Mouse (Mus musculus): ENCODE results near the gene Mark4.

The Mark4 gene

DNA sequence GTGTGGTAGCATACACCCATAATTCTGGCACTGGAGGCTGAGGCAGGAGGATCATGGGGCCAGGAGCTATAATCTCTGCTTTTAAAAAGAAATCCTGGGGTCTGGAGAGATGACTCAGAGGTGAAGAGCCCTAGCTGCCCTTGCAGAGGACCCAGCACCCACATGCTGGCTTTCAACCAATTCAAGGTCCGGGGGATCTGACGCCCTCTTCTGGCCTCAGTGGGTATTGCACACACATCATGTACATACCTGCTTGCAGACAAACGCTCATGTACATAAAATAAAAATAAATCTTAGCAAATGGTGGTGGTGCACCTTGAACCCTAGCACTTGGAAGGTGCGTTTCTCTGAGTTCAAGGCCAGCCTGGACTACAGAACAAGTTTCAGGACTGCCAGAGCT is 57.7 kb downstream of the Mark4 start:
- DNase-seq (ENCODE audit: low spot score in 2 of 2), result no peak

DNA sequence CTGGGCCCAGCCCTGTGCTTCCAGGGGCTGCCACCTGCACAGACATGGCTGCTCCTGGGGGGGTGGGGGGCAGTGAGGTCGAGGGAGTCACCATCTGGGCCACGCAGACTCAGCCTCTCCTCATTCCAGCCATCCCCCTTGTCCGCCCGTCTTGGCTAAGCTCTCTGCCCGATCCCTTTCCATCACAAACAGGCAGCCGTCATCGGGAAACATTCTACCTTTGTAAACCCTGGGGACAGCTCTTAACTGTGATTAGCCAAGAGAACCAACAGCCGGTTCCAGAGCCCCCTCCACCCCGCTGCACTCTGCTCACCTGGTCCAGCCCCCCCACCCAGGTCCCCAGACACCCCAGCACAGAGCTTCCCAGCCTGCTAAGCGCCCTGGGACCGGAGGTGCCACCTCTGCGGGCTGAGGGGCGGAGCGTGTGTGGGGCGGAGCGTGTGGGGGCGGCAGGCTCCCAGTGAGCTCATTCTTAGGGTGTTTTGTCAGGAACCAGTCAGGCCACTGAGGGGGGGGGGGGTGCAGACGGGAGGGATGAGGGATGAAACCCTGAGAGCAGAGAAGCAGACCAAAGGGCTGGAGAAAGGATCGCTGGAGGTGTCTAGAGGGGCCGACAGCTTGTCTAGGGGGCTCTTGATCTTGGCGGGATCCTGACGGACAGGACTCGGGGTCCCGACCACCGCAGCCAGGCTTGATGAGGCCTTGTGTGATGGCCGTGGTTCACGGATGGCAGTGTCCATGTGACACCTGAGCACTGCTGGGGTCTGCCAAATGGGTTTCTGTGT is 58.9 kb downstream of the Mark4 start:
- DNase-seq (ENCODE audit: low spot score in 2 of 2), result no peak

DNA sequence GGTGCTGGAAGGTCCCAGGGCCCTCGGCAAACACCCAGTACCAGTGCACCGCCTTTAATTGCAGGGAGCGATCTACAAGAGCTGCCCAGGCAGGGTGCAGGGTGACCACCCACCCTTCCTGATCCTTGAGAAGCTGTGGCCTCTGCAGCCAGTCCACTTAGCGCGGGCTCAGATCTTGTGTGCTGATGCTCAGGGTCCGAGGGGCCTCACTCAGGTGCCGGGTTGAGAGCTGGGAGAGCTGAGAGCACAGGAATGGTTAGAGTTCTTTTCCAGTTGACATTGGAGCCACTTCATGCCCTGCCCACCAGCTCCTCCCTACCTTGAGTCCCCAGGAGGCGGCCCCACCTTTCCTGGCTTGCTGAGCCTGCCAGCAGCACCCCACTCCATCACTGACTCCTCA is 64.1 kb downstream of the Mark4 start:
- DNase-seq (ENCODE audit: low spot score in 2 of 2), result no peak

DNA sequence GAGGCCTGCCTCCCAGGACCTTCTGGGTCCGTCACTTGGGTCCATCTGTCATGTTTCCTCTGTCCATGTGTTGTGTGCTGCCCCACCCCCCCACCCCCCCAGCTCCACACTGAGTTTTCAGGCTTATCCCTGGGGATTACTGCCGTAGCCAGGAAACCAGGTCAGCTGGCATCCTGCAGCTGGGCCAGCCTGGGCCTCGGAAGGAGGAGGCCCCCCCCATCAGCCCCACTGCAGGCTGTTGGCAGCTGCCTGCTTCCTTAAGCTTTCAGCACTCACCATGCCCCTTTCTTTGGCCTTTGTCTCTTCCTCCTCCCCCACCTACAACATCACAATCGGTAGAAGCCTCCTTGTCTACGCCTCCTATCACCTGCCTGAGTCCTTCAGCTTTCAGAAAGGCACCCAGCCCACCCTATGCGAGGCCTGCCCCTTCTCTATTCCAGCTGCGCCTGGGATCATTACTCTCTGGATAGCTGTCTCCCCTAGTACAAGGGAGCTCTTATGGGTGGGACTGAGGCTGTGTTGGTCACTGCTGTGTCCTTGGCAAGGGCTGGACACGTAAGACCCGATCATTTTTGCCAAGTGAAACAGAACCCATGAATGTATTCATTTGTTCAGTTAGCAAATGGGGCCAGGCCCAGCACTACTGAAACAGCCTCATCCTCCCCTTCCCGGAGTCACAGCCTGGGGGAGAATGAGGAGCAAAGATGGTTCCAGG is 69.8 kb downstream of the Mark4 start:
- no peak for DNase-seq (ENCODE audit: low spot score in 2 of 2)

DNA sequence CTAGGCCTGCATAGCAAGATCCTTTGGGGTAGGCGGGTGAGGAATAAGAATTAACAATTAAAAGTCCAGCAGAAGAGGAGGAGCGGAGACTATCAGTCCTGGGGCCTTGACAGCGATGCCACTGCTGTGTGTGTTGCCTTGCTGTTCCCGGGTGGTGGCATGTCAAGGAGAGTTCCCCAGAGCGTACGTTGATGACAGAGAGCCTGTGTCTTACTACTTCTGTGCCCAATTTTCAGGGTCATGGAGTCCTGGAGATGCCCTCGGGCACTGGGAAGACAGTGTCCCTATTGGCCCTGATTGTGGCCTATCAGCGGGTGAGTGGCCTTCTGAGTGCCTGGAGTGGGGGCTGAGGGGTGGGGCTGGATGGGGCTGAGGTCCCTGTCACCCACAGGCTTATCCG is 74.9 kb downstream of the Mark4 start:
- DNase-seq (ENCODE audit: low spot score in 2 of 2), result no peak

DNA sequence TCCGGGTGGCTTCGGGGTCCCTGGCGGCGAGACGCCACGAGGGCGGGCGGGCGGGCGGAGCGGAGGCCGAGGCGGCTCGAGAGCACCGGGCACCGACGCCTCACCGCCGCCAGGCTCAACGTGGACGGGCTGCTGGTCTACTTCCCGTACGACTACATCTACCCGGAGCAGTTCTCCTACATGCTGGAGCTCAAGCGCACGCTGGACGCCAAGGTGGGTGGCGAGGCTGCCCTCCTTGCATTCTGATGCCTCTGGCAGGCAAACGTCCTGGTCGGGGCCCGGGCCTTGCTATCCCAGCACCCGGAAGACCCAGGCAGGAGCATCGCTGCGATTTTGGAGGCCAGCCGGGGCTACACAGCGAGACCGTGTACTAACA is 76.5 kb downstream of the Mark4 start:
- DNase-seq (ENCODE audit: low spot score in 2 of 2), result no peak

DNA sequence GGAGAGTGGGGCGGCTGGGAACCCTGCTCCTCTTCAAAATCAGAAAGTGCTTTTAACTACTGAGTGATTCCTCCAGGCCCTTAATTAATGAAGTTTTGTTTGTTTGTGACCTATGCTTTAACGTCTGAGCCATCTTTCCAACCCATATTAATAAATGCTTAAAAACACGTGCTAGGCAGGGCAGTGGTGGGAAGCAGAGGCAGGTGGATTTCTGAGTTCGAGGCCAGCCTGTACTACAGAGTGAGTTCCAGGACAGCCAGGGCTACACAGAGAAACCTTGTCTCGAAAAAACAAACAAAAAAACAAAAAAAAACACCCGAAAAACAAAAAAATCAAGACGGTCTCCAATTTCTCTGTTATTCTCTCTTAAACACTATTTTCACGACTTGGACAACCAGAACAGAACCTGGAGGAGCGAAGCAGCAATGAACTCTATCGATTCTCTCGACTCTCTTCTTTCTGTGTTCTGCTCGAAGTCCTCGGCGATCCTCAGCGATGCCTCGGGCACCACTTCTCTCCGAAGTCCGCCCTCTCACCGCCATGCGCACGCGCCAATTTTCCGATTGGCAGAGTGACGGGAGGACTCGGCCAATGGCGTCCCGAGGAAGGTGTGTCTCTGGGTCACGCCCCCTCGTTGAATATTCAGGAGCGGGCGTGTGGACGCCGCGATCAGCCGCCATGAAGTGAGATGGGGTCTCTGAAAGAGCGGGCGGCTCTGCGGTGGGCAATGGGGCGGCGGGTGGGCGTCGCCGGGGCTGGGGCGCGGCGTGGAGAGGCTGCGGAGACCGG is 77.0 kb downstream of the Mark4 start, which contains the start of gene Ercc2:
Gene Ercc2, plus strand, starts transcription at position 634 of the 789 bp plus-strand sequence.
- DNase-seq (ENCODE audit: low spot score in 2 of 2), result peak; percentile 96 to 98

- no peak for DNase-seq (ENCODE audit: low spot score in 2 of 2)
Measured at GRCm38 (mm10) chr7:19378049-19378448, 80.6 kb downstream of the Mark4 start.

DNA sequence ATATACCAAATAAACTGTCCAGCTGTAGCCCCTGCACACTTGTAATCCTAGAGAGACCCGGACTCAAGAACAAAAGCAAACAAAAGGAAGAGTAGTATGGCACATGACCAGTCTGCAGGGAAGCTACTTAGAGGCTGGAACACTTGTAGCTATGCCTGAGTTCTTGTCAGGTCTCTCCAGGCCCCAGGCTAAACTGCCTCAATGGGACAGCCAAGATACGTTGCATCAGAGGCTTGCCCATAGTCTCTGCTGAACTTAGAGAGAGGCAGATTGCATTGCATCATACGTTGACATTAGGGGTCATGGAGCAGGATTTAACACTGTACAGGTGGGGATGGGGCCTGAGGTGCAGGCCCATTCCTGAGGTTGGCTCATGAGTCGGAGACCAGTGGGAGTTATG is 82.6 kb downstream of the Mark4 start:
- DNase-seq (ENCODE audit: low spot score in 2 of 2), result no peak

DNA sequence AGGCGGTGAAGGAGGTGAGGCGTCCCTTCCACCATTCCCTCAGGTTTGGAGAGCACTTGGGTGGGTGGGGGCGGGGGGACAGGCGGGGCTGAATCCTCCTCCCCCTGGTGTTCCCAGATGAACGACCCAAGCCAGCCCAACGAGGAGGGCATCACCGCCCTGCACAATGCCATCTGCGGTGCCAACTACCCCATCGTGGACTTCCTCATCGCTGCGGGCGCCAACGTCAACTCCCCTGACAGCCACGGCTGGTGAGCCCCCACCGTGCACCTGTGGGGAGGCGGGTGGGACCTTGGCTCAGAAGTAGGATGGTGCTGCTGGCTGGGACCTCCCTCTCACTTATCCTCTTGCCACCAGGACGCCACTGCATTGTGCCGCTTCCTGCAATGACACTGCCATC is 83.3 kb downstream of the Mark4 start:
- no peak for DNase-seq (ENCODE audit: low spot score in 2 of 2)
